Mouse (Mus musculus) kidney, postnatal 0 days (tissue): ENCODE measurements around the gene Col25a1. TPM values are rescaled to one million over a fixed set of nuclear protein-coding genes. Genes with fewer than 3 reads are reported as not detected.

ENCODE experiments used
- ATAC-seq: fragments of 200-750 bp; cut with Nextera tagmentation; replicated peaks from 2 replicates; pipeline ENCODE4 v1.8.0; 2017; ENCODE audit warnings: low read depth, moderate number of reproducible peaks, moderate TSS enrichment, moderate library complexity; ENCODE audit not compliant: low FRiP score
- DNase-seq: peaks from one replicate; pipeline ENCODE4 v3.0.0-alpha.2; 2016; ENCODE audit warnings: low spot score
- H3K27ac ChIP-seq: fragments of 300-500 bp; sonication (generic); 2 replicates; pipeline ENCODE4 v1.5.1; 2014; ENCODE audit warnings: mild to moderate bottlenecking
- H3K27me3 ChIP-seq: fragments of 300-500 bp; sonication (generic); 2 replicates; pipeline ENCODE4 v1.6.1; 2014; ENCODE audit warnings: low read length, mixed read lengths; ENCODE audit not compliant: insufficient read depth
- H3K36me3 ChIP-seq: fragments of 300-500 bp; sonication (generic); 2 replicates; pipeline ENCODE4 v1.6.1; 2014; ENCODE audit warnings: low read length, mixed read lengths; ENCODE audit not compliant: insufficient read depth
- H3K4me1 ChIP-seq: fragments of 300-500 bp; sonication (generic); replicated peaks from 2 replicates; pipeline ENCODE4 v1.6.1; 2014; ENCODE audit warnings: antibody characterized with exemption, low read length, mixed read lengths; ENCODE audit not compliant: insufficient read depth
- H3K4me2 ChIP-seq: fragments of 300-500 bp; sonication (generic); 2 replicates; pipeline ENCODE4 v1.6.1; 2014; ENCODE audit warnings: mild to moderate bottlenecking, low read length, moderate library complexity, mixed read lengths
- H3K4me3 ChIP-seq: fragments of 300-500 bp; sonication (generic); replicated peaks from 2 replicates; pipeline ENCODE4 v1.5.1; 2014; ENCODE audit warnings: low read depth, low read length
- H3K9ac ChIP-seq: fragments of 300-500 bp; sonication (generic); 2 replicates; pipeline ENCODE4 v1.6.1; 2014; ENCODE audit warnings: low read depth, low read length
- H3K9me3 ChIP-seq: fragments of 300-500 bp; sonication (generic); replicated peaks from 2 replicates; pipeline ENCODE4 v1.6.1; 2016; ENCODE audit warnings: low read length, inconsistent platforms, mixed read lengths
- CTCF ChIP-seq: IDR thresholded peaks from 2 replicates; pipeline ENCODE4 v1.5.1; 2016; ENCODE audit warnings: antibody characterized with exemption, low read depth, mild to moderate bottlenecking, moderate library complexity
- WGBS: fragments of 180-500 bp; shearing (Covaris S2); extraction: QIAGEN DNeasy Blood & Tissue Kit; methylation state at CpG from one replicate; pipeline ENCODE4 v1.1.7; 2014; 5-methylcytosine and 5-hydroxymethylcytosine counted together
- polyA plus RNA-seq: library from polyadenylated mRNA; unstranded; fragments of >200 nt; fragmentation: Nextera tagmentation; extraction: Ambion mirVana; gene quantifications from 2 replicates; pipeline ENCODE4 v1.2.1, GENCODE M21; 2015

Col25a1 gene
- polyA plus RNA-seq, 1 experiment from 2014 or later = 1.4 TPM

- Histone ChIP-seq H3K27ac (no peak overlapping the region), H3K4me2 (no peak overlapping the region), H3K36me3 (no peaks in the 10 kb centered on the region), H3K9me3 (no peaks in the 10 kb centered on the region), H3K27me3 (no peaks in the 10 kb centered on the region), H3K9ac (no peak overlapping the region), H3K4me3 (no peak overlapping the region), H3K4me1 (peaks cover 6% of the 10 kb centered on the region; the same call in 1 of the 2 replicates)
- no peak for TF ChIP-seq CTCF
- DNase-seq (no peak), ATAC-seq (no peak)
- 54% methylated on average over 8 of the region's 8 CpGs for WGBS
Observed at GRCm38 (mm10) chr3:130615625-130616024, 484.3 kb downstream of the Col25a1 start.

GRCm38 (mm10) chr3:130617439-130617898 is 486.2 kb downstream of the Col25a1 start, which contains the start of gene Etnppl:
Gene Etnppl, plus strand, starts transcription at chr3:130617448.
- H3K27me3 ChIP-seq = no peaks in the 10 kb centered on the region
- no peak within 1 kb of the TSS for H3K9ac ChIP-seq
- H3K36me3 ChIP-seq = no peaks in the 10 kb centered on the region
- ATAC-seq (peak; percentile 84), DNase-seq (peak; percentile 44)
- no peaks in the 10 kb centered on the region for H3K9me3 ChIP-seq
- peaks cover 6% of the 10 kb centered on the region; the same call in 1 of the 2 replicates for H3K4me1 ChIP-seq
- peak within 1 kb of the TSS; percentile 14; the same call in 1 of the 2 replicates for H3K4me3 ChIP-seq
- no peak for TF ChIP-seq CTCF
- WGBS = 4% methylated on average over 10 of the region's 10 CpGs
- H3K27ac ChIP-seq = no peak within 1 kb of the TSS
- H3K4me2 ChIP-seq = peak within 1 kb of the TSS; percentile 47

- 71% methylated on average over 12 of the region's 12 CpGs for WGBS
- Histone ChIP-seq H3K27ac (no peak overlapping the region), H3K9me3 (no peaks in the 10 kb centered on the region), H3K9ac (no peak overlapping the region), H3K36me3 (no peaks in the 10 kb centered on the region), H3K4me1 (peaks cover 6% of the 10 kb centered on the region; the same call in 1 of the 2 replicates), H3K4me2 (no peak overlapping the region), H3K4me3 (no peak overlapping the region), H3K27me3 (no peaks in the 10 kb centered on the region)
- DNase-seq (no peak), ATAC-seq (no peak)
- TF ChIP-seq CTCF = no peak
Observed at GRCm38 (mm10) chr3:130620517-130621146, 489.3 kb downstream of the Col25a1 start.

GRCm38 (mm10) chr3:130628358-130628757 is 497.1 kb downstream of the Col25a1 start:
- Histone ChIP-seq H3K27me3 (no peaks in the 10 kb centered on the region), H3K36me3 (no peaks in the 10 kb centered on the region), H3K9ac (no peak overlapping the region), H3K4me2 (no peak overlapping the region), H3K9me3 (no peaks in the 10 kb centered on the region), H3K27ac (no peak overlapping the region), H3K4me1 (no peaks in the 10 kb centered on the region), H3K4me3 (no peak overlapping the region)
- peak; percentile 21; the same call in 1 of the 2 replicates for TF ChIP-seq CTCF
- no peak for DNase-seq
- ATAC-seq = no peak
- 92% methylated on average over 5 of the region's 5 CpGs for WGBS

- WGBS = 71% methylated on average over 5 of the region's 5 CpGs
- no peak overlapping the region for H3K4me3 ChIP-seq
- H3K4me1 ChIP-seq = no peaks in the 10 kb centered on the region
- H3K27ac ChIP-seq = no peak overlapping the region
- no peak overlapping the region for H3K4me2 ChIP-seq
- no peak for DNase-seq
- H3K27me3 ChIP-seq = no peaks in the 10 kb centered on the region
- no peaks in the 10 kb centered on the region for H3K36me3 ChIP-seq
- TF ChIP-seq CTCF = no peak
- no peak overlapping the region for H3K9ac ChIP-seq
- ATAC-seq = no peak
- no peaks in the 10 kb centered on the region for H3K9me3 ChIP-seq
Observed at GRCm38 (mm10) chr3:130633859-130634258, 502.6 kb downstream of the Col25a1 start.

- TF ChIP-seq CTCF = no peak
- Histone ChIP-seq H3K9me3 (no peaks in the 10 kb centered on the region), H3K36me3 (no peaks in the 10 kb centered on the region), H3K9ac (no peak overlapping the region), H3K27me3 (no peaks in the 10 kb centered on the region), H3K4me3 (no peak overlapping the region), H3K4me2 (no peak overlapping the region), H3K4me1 (no peaks in the 10 kb centered on the region), H3K27ac (no peak overlapping the region)
- WGBS = 71% methylated on average over 11 of the region's 11 CpGs
- DNase-seq (no peak), ATAC-seq (no peak)
Observed at GRCm38 (mm10) chr3:130646110-130646810, 515.0 kb downstream of the Col25a1 start.

Other genes with a start within 250 kb of the Col25a1 start
- 80.6 and 81.2 TPM in 2 replicates for gene Casp6, start 230.1 kb upstream of the Col25a1 start, polyA plus RNA-seq
- 2.6 and 3.3 TPM in 2 replicates for gene Mcub, start 161.3 kb upstream of the Col25a1 start, polyA plus RNA-seq
- 21.5 and 23.1 TPM in 2 replicates for gene Sec24b, start 69.9 kb upstream of the Col25a1 start, polyA plus RNA-seq